Comparison of ENCODE assay signal across 14 mouse cellular contexts in the genomic region with DNA sequence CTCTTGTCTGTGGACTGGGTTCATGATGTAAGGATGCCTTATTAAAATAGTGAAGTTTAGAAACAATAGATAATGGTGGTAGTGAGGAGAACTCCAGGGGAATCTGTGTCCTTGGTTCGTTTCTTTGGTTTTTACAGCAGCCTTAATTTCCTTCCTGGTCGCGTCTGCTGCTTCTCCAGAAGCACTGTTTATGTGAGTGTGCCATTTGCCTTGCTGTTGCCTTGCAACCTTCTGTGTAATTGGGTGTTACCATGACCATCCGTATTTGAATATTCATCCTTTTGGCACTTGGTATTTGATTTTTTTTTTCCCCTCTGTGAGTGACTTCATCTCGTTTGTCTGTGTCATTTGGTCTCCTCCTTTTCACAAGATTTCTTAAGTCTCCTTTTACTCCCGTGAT.
"Had no signal": no experiment of that assay in that cellular context is flagged by ENCODE, and none has a peak within 500 bp of the region (broad histone marks: within the 10 kb centered on the region; RNA-seq: fewer than 3 reads in every experiment).

No protein-coding gene starts in this region.

- H3K9ac ChIP-seq: liver, embryonic 15.5 days; midbrain, embryonic 15.5 days; neural tube, embryonic 12.5 days had no signal

- H3K27ac ChIP-seq: limb, embryonic 10.5 days; liver, embryonic 15.5 days; midbrain, embryonic 15.5 days; neural tube, embryonic 12.5 days; stomach, postnatal 0 days had no signal

- H3K36me3 ChIP-seq: liver, embryonic 15.5 days; midbrain, embryonic 15.5 days; neural tube, embryonic 12.5 days had no signal

- DNase-seq: kidney, adult 8-10 months; kidney, postnatal 25 days; lung, adult 2 months; lung, postnatal 4 days; thymus, adult 18-20 months; thymus, postnatal 25 days had no signal

- H3K4me3 ChIP-seq: limb, embryonic 10.5 days; liver, embryonic 15.5 days; midbrain, embryonic 15.5 days; neural tube, embryonic 12.5 days had no signal

- ATAC-seq: lung, postnatal 0 days; midbrain, embryonic 15.5 days had no signal

- H3K4me1 ChIP-seq: neural tube, embryonic 12.5 days had no signal

- H3K4me2 ChIP-seq: liver, embryonic 11.5 days; liver, embryonic 15.5 days; midbrain, embryonic 11.5 days; midbrain, embryonic 15.5 days; neural tube, embryonic 12.5 days had no signal

- H3K9me3 ChIP-seq: limb, embryonic 10.5 days; liver, embryonic 15.5 days; midbrain, embryonic 15.5 days; neural tube, embryonic 12.5 days had no signal

- H3K27me3 ChIP-seq: liver, embryonic 15.5 days; midbrain, embryonic 15.5 days; neural tube, embryonic 12.5 days had no signal
